Mouse (Mus musculus) megakaryocyte, embryonic 14.5 days (primary cell): ENCODE data around the gene Ak6.

ENCODE experiments used
- FLI1 ChIP-seq: IDR thresholded peaks from 2 replicates; pipeline ENCODE4 v1.6.1; 2012; ENCODE audit warnings: low read length, inconsistent platforms, mixed read lengths
- GATA1 ChIP-seq: IDR thresholded peaks from 3 replicates; pipeline ENCODE4 v1.6.1; 2012; ENCODE audit warnings: mixed read lengths, low read length, inconsistent platforms, borderline replicate concordance

DNA sequence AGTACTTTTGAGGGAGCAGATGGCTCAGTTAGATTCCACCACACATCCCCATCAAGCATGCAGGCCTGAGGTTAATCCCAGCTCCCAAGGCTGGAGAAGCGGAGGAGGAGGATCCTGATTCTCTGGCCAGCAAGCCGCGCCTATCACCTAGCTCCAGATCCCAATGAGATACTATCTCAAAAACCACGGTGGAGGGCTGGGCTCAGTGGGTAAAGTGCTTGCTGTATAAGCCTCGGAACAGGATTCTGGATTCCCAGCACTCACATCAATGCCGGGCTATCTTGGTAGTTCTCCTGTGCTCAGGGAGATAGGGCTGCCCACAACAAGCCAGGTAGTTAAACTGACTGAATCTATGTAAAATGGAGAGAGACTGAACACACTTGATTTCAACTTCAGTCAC, 64.7 kb downstream of the Ak6 start:
- TF ChIP-seq GATA1 (no peak), FLI1 (no peak)
